Mouse (Mus musculus): ENCODE data around the gene Rhoc. TPM values are rescaled to one million over a fixed set of nuclear protein-coding genes. Genes with fewer than 3 reads are reported as not detected.

Gene Rhoc
- total and polyA plus RNA-seq, 3 experiments, result 1.2 to 8.3 (median 7.9) TPM

GRCm38 (mm10) chr3:104780561-104781420 is 7.4 kb upstream of the Rhoc start, which contains the start of gene Ppm1j:
TSS of gene Ppm1j (plus strand) at chr3:104781056.
- Histone ChIP-seq H3K27me3 (replicated peaks) (peaks cover 7% of the 10 kb centered on the region), H3K27ac (ENCODE audit: insufficient read depth, low read depth) (no peak within 1 kb of the TSS), H3K9ac (ENCODE audit: insufficient read depth, low read depth) (peak within 1 kb of the TSS; percentile 32), H3K36me3 (replicated peaks in 1 of 2; ENCODE audit: control insufficient read depth in 1 of 2, insufficient read depth in 1 of 2, low read length in 1 of 2) (peaks cover 0 to 23% of the 10 kb centered on the region in 2 experiments), H3K79me2 (replicated peaks; ENCODE audit: control insufficient read depth, extremely low read depth, insufficient read depth, poor library complexity, severe bottlenecking) (no peaks in the 10 kb centered on the region), H3K4me3 (replicated peaks in 1 of 3; ENCODE audit: low read depth in 2 of 3, low read length in 2 of 3, poor library complexity in 1 of 3) (peak within 1 kb of the TSS; percentile 63 to 69 (median 65)), H3K9me3 (replicated peaks; ENCODE audit: low read length) (no peaks in the 10 kb centered on the region), H3K4me2 (ENCODE audit: insufficient read depth, low read depth, poor library complexity, severe bottlenecking) (peak within 1 kb of the TSS; percentile 93), H3K4me1 (ENCODE audit: control insufficient read depth in 1 of 2, insufficient read depth in 2 of 2) (peaks cover 3 to 26% of the 10 kb centered on the region in 2 experiments; a peak in 3 of 4 replicates)
- dilution Hi-C loops (cut with MboI; ENCODE audit: extremely low pct_ligation_motif_present, extremely low pct_unique_long_range_greater_than_20kb, low sequenced_read_pairs), result no loop called here
- in situ Hi-C loops (cut with MboI; ENCODE audit: low pct_ligation_motif_present, low pct_unique_long_range_greater_than_20kb, low sequenced_read_pairs), result loop anchor here (10.0 kb wide), 2 partner anchors 184 to 274 kb away; partner anchors contain the start of genes Cttnbp2nl and Wnt2b
- DNase-seq (ENCODE audit: extremely low read depth), result peak; percentile 62
- peak; percentile 50 for TF ChIP-seq TCF12 (IDR thresholded peaks at IDR 0.05; ENCODE audit: low read depth, low read length)
- TF ChIP-seq MAZ (IDR thresholded peaks at IDR 0.05; ENCODE audit: low read depth, low read length), result no peak
- no peak for TF ChIP-seq JUND (conservative IDR thresholded peaks at IDR 0.05; ENCODE audit: low read depth, low read length)
- no peak for TF ChIP-seq HCFC1 (IDR thresholded peaks at IDR 0.05; ENCODE audit: low read depth, low read length)
- TF ChIP-seq KAT2A (IDR thresholded peaks at IDR 0.05; ENCODE audit: insufficient replicate concordance, low read length), result no peak
- peak; percentile 44; the same call in 1 of the 2 replicates for TF ChIP-seq POLR2A (IDR thresholded peaks at IDR 0.05; ENCODE audit: low read depth, low read length)
- no peak for TF ChIP-seq POLR2AphosphoS2 (IDR thresholded peaks at IDR 0.05; ENCODE audit: low read depth, low read length)
- TF ChIP-seq ZKSCAN1 (IDR thresholded peaks at IDR 0.05; ENCODE audit: borderline replicate concordance, low read depth, low read length), result no peak

- dilution Hi-C loops (cut with MboI; ENCODE audit: extremely low pct_ligation_motif_present, extremely low pct_unique_long_range_greater_than_20kb, low sequenced_read_pairs) (no loop called here), in situ Hi-C loops (cut with MboI; ENCODE audit: low pct_ligation_motif_present, low pct_unique_long_range_greater_than_20kb, low sequenced_read_pairs) (loop anchor here (10.0 kb wide), 2 partner anchors 183 to 273 kb away; partner anchors contain the start of genes Cttnbp2nl and Wnt2b)
- peak within 1 kb of the TSS; percentile 63 to 69 (median 65) for H3K4me3 ChIP-seq (replicated peaks in 1 of 3; ENCODE audit: low read depth in 2 of 3, low read length in 2 of 3, poor library complexity in 1 of 3)
- H3K4me1 ChIP-seq (ENCODE audit: control insufficient read depth in 1 of 2, insufficient read depth in 2 of 2), result peaks cover 3 to 26% of the 10 kb centered on the region in 2 experiments; a peak in 3 of 4 replicates
- H3K4me2 ChIP-seq (ENCODE audit: insufficient read depth, low read depth, poor library complexity, severe bottlenecking), result peak within 1 kb of the TSS; percentile 93
- H3K79me2 ChIP-seq (replicated peaks; ENCODE audit: control insufficient read depth, extremely low read depth, insufficient read depth, poor library complexity, severe bottlenecking), result no peaks in the 10 kb centered on the region
- peaks cover 0 to 25% of the 10 kb centered on the region in 2 experiments for H3K36me3 ChIP-seq (replicated peaks in 1 of 2; ENCODE audit: control insufficient read depth in 1 of 2, insufficient read depth in 1 of 2, low read length in 1 of 2)
- H3K9me3 ChIP-seq (replicated peaks; ENCODE audit: low read length), result no peaks in the 10 kb centered on the region
- H3K27ac ChIP-seq (ENCODE audit: insufficient read depth, low read depth), result no peak within 1 kb of the TSS
- peak within 1 kb of the TSS; percentile 32 for H3K9ac ChIP-seq (ENCODE audit: insufficient read depth, low read depth)
- peak; percentile 36 for DNase-seq (ENCODE audit: extremely low read depth)
- peaks cover 4% of the 10 kb centered on the region for H3K27me3 ChIP-seq (replicated peaks)
- no peak for TF ChIP-seq POLR2A (IDR thresholded peaks at IDR 0.05; ENCODE audit: low read depth, low read length)
- TF ChIP-seq ZC3H11A (IDR thresholded peaks at IDR 0.05; ENCODE audit: low read depth, low read length), result no peak
- peak; percentile 85 for TF ChIP-seq CHD2 (IDR thresholded peaks at IDR 0.05; ENCODE audit: low read length)
- TF ChIP-seq JUND (conservative IDR thresholded peaks at IDR 0.05; ENCODE audit: low read depth, low read length), result no peak
- peak; percentile 43; the same call in 1 of the 2 replicates for TF ChIP-seq MXI1 (IDR thresholded peaks at IDR 0.05; ENCODE audit: low read depth, low read length)
- TF ChIP-seq RAD21 (IDR thresholded peaks at IDR 0.05; ENCODE audit: low read depth, low read length), result no peak
- TF ChIP-seq IRF4 (IDR thresholded peaks at IDR 0.05; ENCODE audit: low read depth, low read length), result peak; percentile 49; the same call in 1 of the 2 replicates
- no peak for TF ChIP-seq POLR2AphosphoS2 (IDR thresholded peaks at IDR 0.05; ENCODE audit: low read depth, low read length)
- TF ChIP-seq TBP (conservative IDR thresholded peaks at IDR 0.05; ENCODE audit: low read depth, low read length), result no peak
- TF ChIP-seq RCOR1 (conservative IDR thresholded peaks at IDR 0.05; ENCODE audit: low read depth, low read length), result no peak
- no peak for TF ChIP-seq ZMIZ1 (IDR thresholded peaks at IDR 0.05; ENCODE audit: low read depth, low read length)
- TF ChIP-seq ZKSCAN1 (IDR thresholded peaks at IDR 0.05; ENCODE audit: borderline replicate concordance, low read depth, low read length), result no peak
- TF ChIP-seq HCFC1 (IDR thresholded peaks at IDR 0.05; ENCODE audit: low read depth, low read length), result no peak; the same call in 1 of the 2 replicates
- no peak for TF ChIP-seq CTCF (conservative IDR thresholded peaks at IDR 0.05 in 1 of 2, IDR thresholded peaks at IDR 0.05 in 1 of 2; ENCODE audit: low read depth in 2 of 2, low read length in 2 of 2)
- no peak for TF ChIP-seq GABPA (IDR thresholded peaks at IDR 0.05; ENCODE audit: insufficient replicate concordance, low read depth, low read length)
- TF ChIP-seq BHLHE40 (IDR thresholded peaks at IDR 0.05; ENCODE audit: low read depth, low read length), result peak; percentile 13; the same call in 1 of the 2 replicates
- 0 out of 2 replicates have a peak, but pooled peaks have one; percentile 26 for TF ChIP-seq ELF1 (IDR thresholded peaks at IDR 0.05; ENCODE audit: low read depth, low read length)
- TF ChIP-seq SMC3 (IDR thresholded peaks at IDR 0.05; ENCODE audit: low read depth, low read length), result no peak
- no peak for TF ChIP-seq MAFK (IDR thresholded peaks at IDR 0.05; ENCODE audit: insufficient replicate concordance, low read length)
- TF ChIP-seq NRF1 (IDR thresholded peaks at IDR 0.05; ENCODE audit: low read depth, low read length), result no peak
- 0 out of 2 replicates have a peak, but pooled peaks have one; percentile 5 for TF ChIP-seq NELFE (IDR thresholded peaks at IDR 0.05; ENCODE audit: low read depth, low read length)
- no peak for TF ChIP-seq CHD1 (IDR thresholded peaks at IDR 0.05; ENCODE audit: low read depth, low read length)
- TF ChIP-seq EP300 (IDR thresholded peaks at IDR 0.05; ENCODE audit: low read length), result peak; percentile 36; the same call in 1 of the 2 replicates
- TF ChIP-seq MAZ (IDR thresholded peaks at IDR 0.05; ENCODE audit: low read depth, low read length), result no peak
- TF ChIP-seq KAT2A (IDR thresholded peaks at IDR 0.05; ENCODE audit: insufficient replicate concordance, low read length), result no peak
- peak; percentile 89 for TF ChIP-seq MEF2A (IDR thresholded peaks at IDR 0.05; ENCODE audit: borderline replicate concordance, low read depth, low read length)
- TF ChIP-seq USF1 (IDR thresholded peaks at IDR 0.05; ENCODE audit: low read depth, low read length), result no peak
Measured at GRCm38 (mm10) chr3:104781471-104781903, 6.7 kb upstream of the Rhoc start, which contains the start of gene Fam19a3. TSS of gene Fam19a3 (minus strand) at chr3:104781840.

Measured in CH12.LX (cell line).